Mouse (Mus musculus): Measurements from ENCODE around the gene Acox1. TPM values are rescaled to one million over a fixed set of nuclear protein-coding genes. Genes with fewer than 3 reads are reported as not detected.

Gene Acox1
- polyA plus RNA-seq, 1 experiment from 2014 or later = 207 TPM

GRCm38 (mm10) chr11:116222740-116223059 is 23.9 kb upstream of the Acox1 start:
- TF ChIP-seq EP300 (optimal IDR thresholded peaks at IDR 0.05) (no peak), CTCF (IDR thresholded peaks at IDR 0.05; ENCODE audit: low read depth) (no peak)
- Histone ChIP-seq H3K36me3 (ENCODE audit: control insufficient read depth, insufficient read depth, low read length) (no peaks in the 10 kb centered on the region), H3K4me3 (ENCODE audit: low read depth, low read length) (peak overlapping the region; percentile 29), H3K9ac (ENCODE audit: low read length) (peak overlapping the region; percentile 43; the same call in 1 of the 2 replicates), H3K27me3 (ENCODE audit: control insufficient read depth, insufficient read depth, low read length) (no peaks in the 10 kb centered on the region), H3K27ac (replicated peaks) (0 out of 2 replicates have a peak overlapping the region, but pooled peaks have one; percentile 13), H3K9me3 (ENCODE audit: control insufficient read depth, low read length) (no peaks in the 10 kb centered on the region), H3K4me1 (replicated peaks; ENCODE audit: control insufficient read depth, insufficient read depth) (peaks cover 12% of the 10 kb centered on the region; the same call in 1 of the 2 replicates), H3K4me2 (replicated peaks; ENCODE audit: low read depth) (peak overlapping the region; percentile 57)
- WGBS = 43% methylated on average over 23 of the region's 23 CpGs
- ATAC-seq (ENCODE audit: low FRiP score, low TSS enrichment) (no peak), DNase-seq (ENCODE audit: low spot score) (no peak)

GRCm38 (mm10) chr11:116221931-116222739 is 23.3 kb upstream of the Acox1 start:
- Histone ChIP-seq H3K4me2 (replicated peaks; ENCODE audit: low read depth) (peak overlapping the region; percentile 57), H3K9me3 (ENCODE audit: control insufficient read depth, low read length) (no peaks in the 10 kb centered on the region), H3K27ac (replicated peaks) (0 out of 2 replicates have a peak overlapping the region, but pooled peaks have one; percentile 13), H3K36me3 (ENCODE audit: control insufficient read depth, insufficient read depth, low read length) (no peaks in the 10 kb centered on the region), H3K27me3 (ENCODE audit: control insufficient read depth, insufficient read depth, low read length) (no peaks in the 10 kb centered on the region), H3K4me1 (replicated peaks; ENCODE audit: control insufficient read depth, insufficient read depth) (peaks cover 12% of the 10 kb centered on the region; the same call in 1 of the 2 replicates), H3K4me3 (ENCODE audit: low read depth, low read length) (peak overlapping the region; percentile 29), H3K9ac (ENCODE audit: low read length) (peak overlapping the region; percentile 43)
- ATAC-seq (ENCODE audit: low FRiP score, low TSS enrichment) (no peak), DNase-seq (ENCODE audit: low spot score) (no peak)
- WGBS = 29% methylated on average over 53 of the region's 53 CpGs
- TF ChIP-seq EP300 (optimal IDR thresholded peaks at IDR 0.05) = no peak
- peak; percentile 32 for TF ChIP-seq CTCF (IDR thresholded peaks at IDR 0.05; ENCODE audit: low read depth)

GRCm38 (mm10) chr11:116219885-116220284 is 21.0 kb upstream of the Acox1 start:
- WGBS = 22% methylated on average over 4 of the region's 4 CpGs
- peak; percentile 75 for DNase-seq (ENCODE audit: low spot score)
- H3K27me3 ChIP-seq (ENCODE audit: control insufficient read depth, insufficient read depth, low read length) = no peaks in the 10 kb centered on the region

GRCm38 (mm10) chr11:116218737-116219400 is 20.0 kb upstream of the Acox1 start:
- TF ChIP-seq CTCF (IDR thresholded peaks at IDR 0.05; ENCODE audit: low read depth) = peak; percentile 23; the same call in 1 of the 2 replicates
- TF ChIP-seq EP300 (optimal IDR thresholded peaks at IDR 0.05) = no peak
- peak overlapping the region; percentile 23; the same call in 1 of the 2 replicates for H3K9ac ChIP-seq (ENCODE audit: low read length)

More at GRCm38 (mm10) chr11:116219885-116220284, 21.0 kb upstream of the Acox1 start:
- Histone ChIP-seq H3K27ac (replicated peaks) (peak overlapping the region; percentile 90), H3K9ac (ENCODE audit: low read length) (no peak overlapping the region), H3K4me2 (replicated peaks; ENCODE audit: low read depth) (no peak overlapping the region), H3K4me1 (replicated peaks; ENCODE audit: control insufficient read depth, insufficient read depth) (peaks cover 12% of the 10 kb centered on the region; the same call in 1 of the 2 replicates), H3K4me3 (ENCODE audit: low read depth, low read length) (no peak overlapping the region), H3K9me3 (ENCODE audit: control insufficient read depth, low read length) (no peaks in the 10 kb centered on the region), H3K36me3 (ENCODE audit: control insufficient read depth, insufficient read depth, low read length) (no peaks in the 10 kb centered on the region)
- ATAC-seq (ENCODE audit: low FRiP score, low TSS enrichment) = no peak
- TF ChIP-seq CTCF (IDR thresholded peaks at IDR 0.05; ENCODE audit: low read depth) (peak; percentile 85), EP300 (optimal IDR thresholded peaks at IDR 0.05) (no peak)

GRCm38 (mm10) chr11:116218263-116218662 is 19.4 kb upstream of the Acox1 start:
- DNase-seq (ENCODE audit: low spot score) = no peak

More at GRCm38 (mm10) chr11:116218737-116219400, 20.0 kb upstream of the Acox1 start:
- H3K27ac ChIP-seq (replicated peaks) = peak overlapping the region; percentile 90
- no peaks in the 10 kb centered on the region for H3K27me3 ChIP-seq (ENCODE audit: control insufficient read depth, insufficient read depth, low read length)
- H3K4me2 ChIP-seq (replicated peaks; ENCODE audit: low read depth) = 0 out of 2 replicates have a peak overlapping the region, but pooled peaks have one; percentile 8
- 15% methylated on average over 7 of the region's 7 CpGs for WGBS
- ATAC-seq (ENCODE audit: low FRiP score, low TSS enrichment) (peak; percentile 91), DNase-seq (ENCODE audit: low spot score) (peak; percentile 95)
- no peaks in the 10 kb centered on the region for H3K36me3 ChIP-seq (ENCODE audit: control insufficient read depth, insufficient read depth, low read length)
- peaks cover 12% of the 10 kb centered on the region; the same call in 1 of the 2 replicates for H3K4me1 ChIP-seq (replicated peaks; ENCODE audit: control insufficient read depth, insufficient read depth)
- no peak overlapping the region for H3K4me3 ChIP-seq (ENCODE audit: low read depth, low read length)
- H3K9me3 ChIP-seq (ENCODE audit: control insufficient read depth, low read length) = no peaks in the 10 kb centered on the region

More at GRCm38 (mm10) chr11:116218263-116218662, 19.4 kb upstream of the Acox1 start:
- H3K27me3 ChIP-seq (ENCODE audit: control insufficient read depth, insufficient read depth, low read length) = no peaks in the 10 kb centered on the region
- no peak; the same call in 1 of the 2 replicates for ATAC-seq (ENCODE audit: low FRiP score, low TSS enrichment)
- TF ChIP-seq CTCF (IDR thresholded peaks at IDR 0.05; ENCODE audit: low read depth) (no peak), EP300 (optimal IDR thresholded peaks at IDR 0.05) (no peak)
- peak overlapping the region; percentile 23; the same call in 1 of the 2 replicates for H3K9ac ChIP-seq (ENCODE audit: low read length)
- no peak overlapping the region for H3K4me3 ChIP-seq (ENCODE audit: low read depth, low read length)
- H3K36me3 ChIP-seq (ENCODE audit: control insufficient read depth, insufficient read depth, low read length) = no peaks in the 10 kb centered on the region
- WGBS = 53% methylated on average over 2 of the region's 2 CpGs
- H3K4me1 ChIP-seq (replicated peaks; ENCODE audit: control insufficient read depth, insufficient read depth) = peaks cover 12% of the 10 kb centered on the region; the same call in 1 of the 2 replicates
- no peaks in the 10 kb centered on the region for H3K9me3 ChIP-seq (ENCODE audit: control insufficient read depth, low read length)
- H3K27ac ChIP-seq (replicated peaks) = peak overlapping the region; percentile 90
- 0 out of 2 replicates have a peak overlapping the region, but pooled peaks have one; percentile 8 for H3K4me2 ChIP-seq (replicated peaks; ENCODE audit: low read depth)

Measured in stomach, postnatal 0 days (tissue).